Mouse (Mus musculus) thymus, adult 2 months (tissue): ENCODE measurements around the gene Bphl.

Experiments
- CTCF ChIP-seq: fragments of 200-500 bp; IDR thresholded peaks from 2 replicates; pipeline ENCODE4 v1.5.1; 2012; ENCODE audit warnings: mild to moderate bottlenecking, control low read depth, low read length, moderate library complexity, borderline replicate concordance; ENCODE audit not compliant: control insufficient read depth, poor library complexity, insufficient read depth; ENCODE audit errors: extremely low read depth
- POLR2A ChIP-seq: fragments of 200-500 bp; IDR thresholded peaks from 2 replicates; pipeline ENCODE4 v1.6.1; 2012; ENCODE audit warnings: mild to moderate bottlenecking, low read length, control low read depth, moderate library complexity; ENCODE audit not compliant: control insufficient read depth, poor library complexity, insufficient read depth; ENCODE audit errors: extremely low read depth

DNA sequence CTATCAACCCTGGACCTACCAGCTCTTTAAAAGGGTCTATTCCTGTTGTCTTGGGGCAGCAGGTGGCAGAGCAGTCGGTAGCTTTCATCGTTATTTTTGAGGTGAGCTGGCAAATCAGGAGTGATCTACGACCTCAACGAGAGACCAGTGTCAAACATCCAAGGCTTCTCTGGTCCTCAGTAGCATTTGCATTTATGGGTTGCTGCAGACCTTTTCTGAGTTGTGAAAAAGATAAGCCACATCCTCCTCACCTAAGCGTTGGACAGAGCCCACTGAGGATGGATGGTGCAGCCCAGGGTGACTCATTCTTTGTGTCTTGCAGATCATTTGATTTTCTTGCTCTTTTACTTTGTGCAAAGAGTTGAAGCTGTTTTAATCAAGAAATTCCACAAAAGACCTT, 34.3 kb upstream of the Bphl start:
- TF ChIP-seq POLR2A, result no peak
- TF ChIP-seq CTCF, result no peak
